ENCODE assay signal across 8 mouse cellular contexts in the genomic region with DNA sequence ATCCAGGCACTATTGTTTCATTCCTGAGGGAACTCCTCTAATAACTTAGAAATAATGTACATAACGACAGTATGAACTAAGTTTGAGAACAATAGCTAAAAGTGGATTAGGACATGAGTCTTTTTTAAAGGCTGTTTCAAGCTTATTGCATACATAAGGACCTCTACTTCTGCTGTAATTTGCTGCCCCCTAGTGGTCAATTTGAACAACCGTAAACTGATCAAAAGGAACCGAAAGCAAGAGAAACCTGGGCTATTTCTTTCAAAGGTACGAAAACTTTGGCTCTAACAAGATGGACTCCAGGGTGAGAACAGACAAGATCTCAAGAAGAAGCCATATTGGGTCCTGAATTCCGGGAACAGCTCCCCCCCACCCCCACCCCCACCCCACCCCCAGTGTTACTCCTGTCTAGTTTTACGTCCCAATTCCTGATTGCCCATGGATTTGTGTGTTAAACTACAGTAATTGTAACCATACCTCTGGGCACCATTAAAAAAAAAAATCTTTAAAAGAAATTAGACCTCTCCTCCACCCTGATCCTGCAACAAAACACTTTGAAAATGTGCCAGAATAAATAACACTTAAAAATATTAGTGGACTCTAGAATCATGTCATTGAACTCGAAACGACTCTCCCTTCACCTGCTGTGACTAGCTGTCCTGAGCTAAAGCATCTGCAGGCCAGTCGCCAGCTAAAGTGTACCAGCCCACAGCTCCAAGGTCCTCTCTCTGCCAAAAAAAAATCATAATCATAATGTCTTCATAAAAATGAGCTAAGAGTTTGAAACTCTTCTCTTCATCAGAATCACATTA. TPM values are rescaled to one million over a fixed set of nuclear protein-coding genes. Genes with fewer than 3 reads are reported as not detected.
DNase-seq lines count a peak whose midpoint lies in the region; ATAC-seq and TF ChIP-seq lines count a peak whose summit lies in the region.

No protein-coding gene starts in this region.

- H3K36me3 ChIP-seq in E14TG2a.4 (ENCODE audit: insufficient read depth, low read length): no peaks in the 10 kb centered on the region
- no peaks in the 10 kb centered on the region for H3K36me3 ChIP-seq in heart, embryonic 12.5 days
- no peaks in the 10 kb centered on the region for H3K36me3 ChIP-seq in kidney, embryonic 15.5 days
- no peaks in the 10 kb centered on the region for H3K36me3 ChIP-seq in liver, embryonic 12.5 days

- H3K9me3 ChIP-seq in E14TG2a.4 (ENCODE audit: low read length): no peaks in the 10 kb centered on the region
- no peaks in the 10 kb centered on the region for H3K9me3 ChIP-seq in heart, embryonic 12.5 days (replicated peaks)
- H3K9me3 ChIP-seq in kidney, embryonic 15.5 days (replicated peaks): no peaks in the 10 kb centered on the region
- no peaks in the 10 kb centered on the region for H3K9me3 ChIP-seq in liver, embryonic 12.5 days (replicated peaks)

- no peaks in the 10 kb centered on the region for H3K27me3 ChIP-seq in E14TG2a.4 (ENCODE audit: insufficient read depth, low read length)
- no peaks in the 10 kb centered on the region for H3K27me3 ChIP-seq in heart, embryonic 12.5 days (replicated peaks)
- H3K27me3 ChIP-seq in kidney, embryonic 15.5 days: no peaks in the 10 kb centered on the region
- no peaks in the 10 kb centered on the region for H3K27me3 ChIP-seq in liver, embryonic 12.5 days (replicated peaks)

- peak overlapping the region; percentile 62; the same call in 1 of the 2 replicates for H3K9ac ChIP-seq in heart, embryonic 12.5 days
- no peak overlapping the region for H3K9ac ChIP-seq in kidney, embryonic 15.5 days
- H3K9ac ChIP-seq in liver, embryonic 12.5 days: peak overlapping the region; percentile 39; the same call in 1 of the 2 replicates

- peak; percentile 78 for TF ChIP-seq CTCF in E14TG2a.4 (conservative IDR thresholded peaks at IDR 0.05; ENCODE audit: low read length)

- no peak overlapping the region for H3K27ac ChIP-seq in heart, embryonic 12.5 days (ENCODE audit: poor library complexity, severe bottlenecking)
- peak overlapping the region; percentile 75 for H3K27ac ChIP-seq in kidney, embryonic 15.5 days
- no peak overlapping the region for H3K27ac ChIP-seq in liver, embryonic 12.5 days

- peak overlapping the region; percentile 62 for H3K4me2 ChIP-seq in heart, embryonic 12.5 days
- peak overlapping the region; percentile 50 for H3K4me2 ChIP-seq in kidney, embryonic 15.5 days
- peak overlapping the region; percentile 62 for H3K4me2 ChIP-seq in liver, embryonic 12.5 days

- peaks cover 30% of the 10 kb centered on the region for H3K4me1 ChIP-seq in E14TG2a.4 (replicated peaks; ENCODE audit: low read depth, low read length)
- peaks cover 16% of the 10 kb centered on the region for H3K4me1 ChIP-seq in heart, embryonic 12.5 days (replicated peaks)
- H3K4me1 ChIP-seq in kidney, embryonic 15.5 days: peaks cover 9% of the 10 kb centered on the region
- H3K4me1 ChIP-seq in liver, embryonic 12.5 days: peaks cover 41% of the 10 kb centered on the region

- H3K4me3 ChIP-seq in E14TG2a.4 (replicated peaks; ENCODE audit: low read length): 0 out of 2 replicates have a peak overlapping the region, but pooled peaks have one; percentile 30
- peak overlapping the region; percentile 43 for H3K4me3 ChIP-seq in heart, embryonic 12.5 days
- peak overlapping the region; percentile 31 for H3K4me3 ChIP-seq in kidney, embryonic 15.5 days (replicated peaks)
- H3K4me3 ChIP-seq in liver, embryonic 12.5 days: peak overlapping the region; percentile 42

- WGBS in heart, embryonic 12.5 days: 30% methylated on average over 9 of the region's 9 CpGs
- 23% methylated on average over 9 of the region's 9 CpGs for WGBS in kidney, embryonic 15.5 days
- WGBS in liver, embryonic 12.5 days (ENCODE audit: insufficient replicate concordance): 28% methylated on average over 9 of the region's 9 CpGs

- ATAC-seq in heart, embryonic 12.5 days (ENCODE audit: insufficient number of reproducible peaks, low FRiP score): peak; percentile 55; the same call in 1 of the 2 replicates
- peak; percentile 82; the same call in 1 of the 2 replicates for ATAC-seq in kidney, embryonic 15.5 days (replicated peaks; ENCODE audit: low FRiP score)
- peak; percentile 73 for ATAC-seq in liver, embryonic 12.5 days

- DNase-seq in adrenal gland, adult 8-10 months: peak; percentile 43
- DNase-seq in embryo, embryonic 11.5 days (ENCODE audit: low read depth, low spot score): peak; percentile 66
- peak; percentile 79 for DNase-seq in naive thymus-derived CD4-positive, alpha-beta T cell, adult 2 months (ENCODE audit: low read depth)
- DNase-seq in thymus, postnatal 14 days: peak; percentile 71

RNA-seq across cellular contexts. Expression of a gene that starts 17.4 kb away (rescaled TPM):
- total RNA-seq in adrenal gland, adult 8-10 months (2022): 100 to 1,000 TPM; 142 to 198 (median 186) TPM
- 86.9 and 92.5 TPM in 2 replicates for polyA plus RNA-seq in heart, embryonic 12.5 days (2016; fragmentation: Nextera tagmentation; extraction: Ambion mirVana)
- 108 and 115 TPM in 2 replicates for polyA plus RNA-seq in kidney, embryonic 15.5 days (2015; fragmentation: Nextera tagmentation; extraction: Ambion mirVana)
- polyA plus RNA-seq in liver, embryonic 12.5 days (2016; fragmentation: Nextera tagmentation; extraction: Ambion mirVana): 34.0 TPM in 2 replicates

RNA-seq across cellular contexts. Expression of a gene that starts 22.3 kb away (rescaled TPM):
- not detected for total RNA-seq in adrenal gland, adult 8-10 months (2022)
- not detected in 2 replicates for polyA plus RNA-seq in heart, embryonic 12.5 days (2016; fragmentation: Nextera tagmentation; extraction: Ambion mirVana)
- not detected in 2 replicates for polyA plus RNA-seq in kidney, embryonic 15.5 days (2015; fragmentation: Nextera tagmentation; extraction: Ambion mirVana)
- not detected in 2 replicates for polyA plus RNA-seq in liver, embryonic 12.5 days (2016; fragmentation: Nextera tagmentation; extraction: Ambion mirVana)

RNA-seq across cellular contexts. Expression of a gene that starts 29.9 kb away (rescaled TPM):
- not detected for total RNA-seq in adrenal gland, adult 8-10 months (2022)
- polyA plus RNA-seq in heart, embryonic 12.5 days (2016; fragmentation: Nextera tagmentation; extraction: Ambion mirVana): not detected in 2 replicates
- not detected in 2 replicates for polyA plus RNA-seq in kidney, embryonic 15.5 days (2015; fragmentation: Nextera tagmentation; extraction: Ambion mirVana)
- polyA plus RNA-seq in liver, embryonic 12.5 days (2016; fragmentation: Nextera tagmentation; extraction: Ambion mirVana): not detected in 2 replicates

RNA-seq across cellular contexts. Expression of a gene that starts 39.6 kb away (rescaled TPM):
- total RNA-seq in adrenal gland, adult 8-10 months (2022): not detected
- not detected in 2 replicates for polyA plus RNA-seq in heart, embryonic 12.5 days (2016; fragmentation: Nextera tagmentation; extraction: Ambion mirVana)
- polyA plus RNA-seq in kidney, embryonic 15.5 days (2015; fragmentation: Nextera tagmentation; extraction: Ambion mirVana): not detected in 2 replicates
- polyA plus RNA-seq in liver, embryonic 12.5 days (2016; fragmentation: Nextera tagmentation; extraction: Ambion mirVana): not detected in 2 replicates

RNA-seq across cellular contexts. Expression of a gene that starts 55.4 kb away (rescaled TPM):
- total RNA-seq in adrenal gland, adult 8-10 months (2022): not detected
- not detected in 2 replicates for polyA plus RNA-seq in heart, embryonic 12.5 days (2016; fragmentation: Nextera tagmentation; extraction: Ambion mirVana)
- polyA plus RNA-seq in kidney, embryonic 15.5 days (2015; fragmentation: Nextera tagmentation; extraction: Ambion mirVana): not detected in 2 replicates
- not detected in 2 replicates for polyA plus RNA-seq in liver, embryonic 12.5 days (2016; fragmentation: Nextera tagmentation; extraction: Ambion mirVana)
